Mouse (Mus musculus) kidney, postnatal 36 days (tissue): ENCODE measurements around the gene Fxyd1.
A peak's percentile ranks its signal among the peaks of the same experiment; 100 is the strongest.

Experiments
- DNase-seq, 2 experiments: peaks; one replicate each; pipeline ENCODE4 v3.0.0; 2021 to 2022; ENCODE audit warnings: mixed read lengths in 2 of 2

Fxyd1 gene

GRCm38 (mm10) chr7:31051321-31052021, 5.5 kb downstream of the Fxyd1 start, which contains the start of gene Fxyd7:
Fxyd7 (minus strand) TSS chr7:31051467.
- no peak for DNase-seq

DNA sequence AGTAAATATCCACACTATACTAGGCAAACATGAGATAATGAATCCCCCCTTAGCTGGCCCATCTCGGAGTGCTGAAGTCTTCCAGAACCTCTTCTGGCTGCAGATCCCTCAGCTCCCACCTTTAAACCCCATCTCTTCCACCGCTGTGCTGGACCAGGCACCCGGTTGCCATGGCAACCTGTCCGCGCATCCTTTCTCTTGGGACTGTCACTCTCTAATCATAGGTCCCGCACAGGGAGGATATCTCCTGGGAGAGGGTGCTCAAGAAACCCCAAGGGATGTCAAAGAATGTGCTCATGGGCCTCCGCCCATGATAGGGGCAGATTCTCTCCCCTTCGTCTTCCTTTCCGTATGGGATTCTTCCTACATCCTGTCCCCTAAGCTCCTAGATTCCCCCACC, 6.1 kb downstream of the Fxyd1 start:
- no peak for DNase-seq

GRCm38 (mm10) chr7:31050487-31050886, 6.5 kb downstream of the Fxyd1 start:
- no peak for DNase-seq

DNA sequence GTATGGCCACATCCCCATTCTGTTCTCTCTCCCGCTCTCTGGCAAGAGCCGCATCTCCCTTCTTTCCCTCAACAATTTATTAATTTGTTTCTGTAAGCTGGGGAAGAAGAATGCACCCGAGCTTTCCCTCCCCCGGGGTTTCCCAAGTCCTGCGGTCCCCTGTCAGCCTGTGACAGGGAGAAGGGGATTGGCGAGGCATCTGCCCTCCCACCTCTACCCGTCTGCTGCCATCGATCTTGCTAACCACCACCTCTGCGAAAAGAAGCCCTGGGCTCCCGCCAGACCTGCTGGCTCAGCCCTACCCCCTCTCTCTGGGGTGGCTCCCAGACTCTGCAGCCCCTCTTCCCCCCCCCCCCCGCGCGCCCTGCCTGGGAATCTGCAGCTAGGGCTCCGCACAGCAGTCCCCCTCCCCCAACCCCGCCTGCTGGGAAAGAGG, 7.1 kb downstream of the Fxyd1 start:
- DNase-seq, result no peak

DNA sequence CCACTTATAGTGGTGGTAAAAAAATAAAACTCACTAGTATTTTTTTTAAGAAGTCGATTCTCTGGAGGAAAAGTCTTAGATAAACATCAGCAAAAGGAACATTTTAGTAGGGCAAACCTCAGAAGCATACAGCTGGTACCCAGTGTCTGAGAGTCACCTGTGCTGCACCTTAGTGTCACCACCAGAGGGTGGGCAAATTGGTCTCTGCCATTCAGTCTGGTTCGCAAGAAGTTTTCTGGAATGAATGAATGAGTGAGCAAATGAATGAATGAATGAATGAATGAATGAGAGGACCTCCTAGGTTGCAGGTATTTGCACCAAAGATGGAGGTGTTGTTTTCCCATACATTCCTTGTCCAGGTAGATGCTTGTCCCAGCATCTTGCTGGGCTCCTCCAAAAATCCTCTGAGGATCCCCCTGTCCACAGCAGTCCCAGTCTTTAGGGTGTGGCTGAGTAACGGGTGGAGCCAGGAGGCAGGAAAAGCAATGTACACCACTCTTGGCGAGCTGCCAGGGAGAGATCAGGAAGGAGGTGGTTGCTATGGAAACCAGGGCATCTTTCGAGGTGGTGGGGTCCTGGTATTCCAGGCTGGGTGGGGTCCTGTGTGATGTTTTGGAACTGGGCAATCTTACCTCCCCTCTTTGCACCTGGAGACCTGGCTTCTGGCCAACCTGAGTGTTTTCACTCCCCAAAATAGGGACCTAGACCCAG, 7.7 kb downstream of the Fxyd1 start:
- DNase-seq, result peak in 1 of 2 experiments; percentile 19

DNA sequence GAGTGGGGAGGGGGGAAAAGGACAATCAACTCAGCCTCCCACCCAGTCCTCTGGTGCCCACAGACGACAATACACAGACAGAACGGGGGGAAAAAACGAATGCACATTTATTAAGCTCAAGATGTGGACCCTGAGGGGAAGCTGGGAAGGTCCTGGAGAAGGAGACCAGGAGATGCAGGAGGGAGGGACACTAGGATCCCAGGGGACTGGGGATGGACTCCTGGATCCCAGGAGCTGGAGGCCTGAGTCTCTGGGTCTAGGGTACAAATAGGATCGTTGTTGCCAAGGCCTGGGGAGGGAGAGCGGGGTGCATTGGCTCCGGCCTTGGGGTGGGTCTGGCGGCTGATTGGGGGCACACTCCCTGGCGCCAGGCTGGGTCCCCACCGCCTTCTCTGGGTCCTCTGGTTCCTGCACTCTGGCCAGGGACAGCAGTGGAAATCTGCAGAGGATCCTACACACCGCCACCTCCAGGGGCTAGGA, 14.5 kb downstream of the Fxyd1 start, which contains the start of gene Fxyd5:
Gene Fxyd5 (minus strand): TSS at position 51 of the 480 bp plus-strand sequence.
- DNase-seq, result no peak

GRCm38 (mm10) chr7:31041662-31042315, 15.2 kb downstream of the Fxyd1 start:
- peak; percentile 60 to 70 for DNase-seq

- DNase-seq, result no peak
Measured at GRCm38 (mm10) chr7:31041023-31041407, 16.0 kb downstream of the Fxyd1 start.

GRCm38 (mm10) chr7:31040281-31041022, 16.5 kb downstream of the Fxyd1 start:
- no peak for DNase-seq

DNA sequence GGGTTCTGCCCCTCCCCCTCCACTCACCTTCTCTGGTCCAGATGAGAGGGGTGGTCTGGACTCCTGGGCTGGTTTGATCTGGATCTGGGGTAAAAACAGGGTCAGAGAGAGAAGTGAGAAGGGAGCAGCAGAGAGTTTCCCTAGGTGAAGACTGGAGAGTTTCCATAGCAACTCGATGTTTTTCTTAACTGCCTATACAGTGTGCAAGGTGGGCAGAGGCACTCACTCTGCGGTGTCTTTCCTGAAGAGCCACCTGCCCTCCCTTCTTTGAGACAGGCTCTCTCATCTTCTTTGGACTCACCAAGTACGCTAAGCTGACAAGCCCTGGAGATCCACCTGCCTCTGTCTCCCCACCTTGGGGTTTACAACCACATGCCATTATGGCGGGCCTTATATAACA, 18.0 kb downstream of the Fxyd1 start:
- no peak for DNase-seq

- no peak for DNase-seq
Measured at GRCm38 (mm10) chr7:31037675-31038074, 19.3 kb downstream of the Fxyd1 start.

DNA sequence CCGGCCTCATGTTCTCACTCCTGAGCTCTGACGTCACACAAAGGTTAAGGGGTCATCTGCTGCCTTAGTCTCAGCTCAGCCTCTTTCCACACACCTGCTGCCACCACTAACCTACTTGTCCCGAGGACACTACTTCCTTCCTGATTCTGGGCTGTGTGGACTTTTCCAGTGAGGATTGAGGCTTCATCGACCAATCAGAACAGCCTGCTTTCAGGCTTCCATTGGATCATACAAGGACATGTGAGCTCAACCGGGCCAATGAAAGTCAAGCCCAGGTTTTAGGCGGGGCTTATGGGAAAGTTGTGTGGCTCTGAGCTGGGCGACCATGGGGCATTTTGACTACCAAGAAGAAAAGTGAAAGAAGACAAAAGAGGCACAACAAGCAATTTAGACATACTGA, 20.1 kb downstream of the Fxyd1 start:
- DNase-seq, result no peak

GRCm38 (mm10) chr7:31035291-31035690, 21.7 kb downstream of the Fxyd1 start:
- no peak for DNase-seq

GRCm38 (mm10) chr7:31034789-31035188, 22.2 kb downstream of the Fxyd1 start:
- peak in 1 of 2 experiments; percentile 34 for DNase-seq

DNA sequence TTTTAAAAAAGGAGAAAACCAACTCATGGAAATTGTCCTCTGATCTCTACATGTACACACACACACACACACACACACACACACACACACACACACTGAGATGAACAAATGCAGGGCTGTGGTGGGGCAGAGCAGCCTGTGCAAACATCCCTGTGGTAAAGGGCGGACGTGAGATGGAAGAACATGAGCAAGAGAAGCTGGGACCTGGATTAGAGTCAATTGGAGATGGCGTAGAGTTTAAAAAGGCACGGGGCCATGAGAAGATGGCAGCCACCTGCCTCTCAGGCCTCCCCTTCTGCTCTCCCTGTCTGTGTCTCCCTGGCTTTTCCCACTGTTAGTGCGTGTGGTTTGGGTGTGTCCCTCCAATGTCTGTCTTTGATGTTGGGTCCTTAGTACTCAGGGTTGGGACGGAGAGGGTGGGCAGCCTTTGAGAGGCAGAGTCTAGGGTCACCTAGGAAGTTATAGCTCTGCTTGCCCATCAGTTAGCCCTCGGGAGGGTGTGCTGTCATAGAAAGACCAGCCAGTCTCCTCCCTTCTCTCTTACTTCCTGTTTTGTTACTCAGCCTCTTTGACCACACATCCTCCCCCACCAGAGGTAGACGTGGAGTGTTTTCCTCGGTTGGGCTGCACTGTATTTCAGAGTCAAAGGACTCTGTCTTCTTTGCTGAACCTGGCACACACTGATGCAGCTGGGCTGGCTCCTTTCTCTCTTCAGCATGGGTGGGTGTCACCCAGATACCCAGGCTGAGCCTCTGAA, 23.4 kb downstream of the Fxyd1 start:
- DNase-seq, result no peak

DNA sequence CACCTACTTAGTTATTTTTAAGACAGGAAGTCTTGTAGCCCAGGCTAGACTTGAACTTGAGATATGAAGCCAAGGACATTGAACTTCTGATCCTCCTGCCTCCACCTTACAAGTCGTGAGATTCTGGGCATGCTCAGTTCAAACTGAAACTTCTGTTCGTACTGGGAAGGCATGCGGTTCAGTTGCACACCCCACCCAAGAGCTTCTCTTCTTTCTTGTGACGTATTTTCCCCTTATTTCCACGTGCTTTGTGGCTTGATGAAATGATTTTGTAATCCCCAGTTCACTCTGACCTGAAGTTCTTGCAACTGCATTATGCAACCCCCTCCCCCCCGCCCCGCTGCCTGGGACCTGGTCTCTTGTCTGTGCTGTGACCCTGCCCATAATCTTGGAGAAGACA, 25.3 kb downstream of the Fxyd1 start:
- no peak for DNase-seq

- DNase-seq, result peak in 1 of 2 experiments; percentile 25
Measured at GRCm38 (mm10) chr7:31030717-31031116, 26.3 kb downstream of the Fxyd1 start.

DNA sequence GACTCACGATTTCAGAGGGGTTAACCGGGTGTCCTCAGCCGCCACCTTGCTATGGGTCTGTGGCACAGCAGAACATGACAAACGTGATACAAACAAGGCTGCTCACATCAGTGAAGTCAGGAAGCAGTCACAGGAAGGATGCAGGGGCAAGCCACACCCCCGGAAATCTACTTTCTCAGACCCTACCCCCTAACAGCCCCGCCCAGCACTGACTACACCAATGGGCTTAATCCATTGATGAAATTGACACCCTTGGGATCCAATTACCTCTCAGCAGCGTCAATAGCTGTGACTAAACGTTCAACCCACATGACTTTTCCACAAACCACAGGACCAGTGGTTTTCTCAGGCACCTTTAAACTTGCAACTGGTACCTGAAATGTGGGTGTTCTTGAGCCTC, 28.4 kb downstream of the Fxyd1 start:
- DNase-seq, result no peak

GRCm38 (mm10) chr7:31017104-31017901, 39.7 kb downstream of the Fxyd1 start:
- peak; percentile 35 to 51 for DNase-seq

DNA sequence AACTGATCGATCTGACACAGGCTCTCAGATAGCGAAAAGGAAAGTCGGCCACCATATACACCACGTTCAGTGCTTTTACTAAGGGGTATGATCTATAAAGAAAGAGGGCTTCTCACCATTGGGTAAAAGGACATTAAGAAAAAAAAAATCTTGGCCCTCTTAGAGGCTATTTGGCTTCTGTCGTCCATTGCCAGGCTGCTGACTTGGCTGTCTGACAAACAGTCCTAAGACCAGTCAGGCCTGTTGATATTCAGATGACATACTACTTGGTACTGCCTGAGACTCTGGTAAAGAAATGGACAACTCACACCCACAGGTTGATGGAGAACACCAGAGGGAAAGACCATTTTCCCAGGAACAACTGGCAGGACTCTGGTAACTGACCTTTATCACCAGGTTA, 44.0 kb downstream of the Fxyd1 start:
- no peak for DNase-seq

DNA sequence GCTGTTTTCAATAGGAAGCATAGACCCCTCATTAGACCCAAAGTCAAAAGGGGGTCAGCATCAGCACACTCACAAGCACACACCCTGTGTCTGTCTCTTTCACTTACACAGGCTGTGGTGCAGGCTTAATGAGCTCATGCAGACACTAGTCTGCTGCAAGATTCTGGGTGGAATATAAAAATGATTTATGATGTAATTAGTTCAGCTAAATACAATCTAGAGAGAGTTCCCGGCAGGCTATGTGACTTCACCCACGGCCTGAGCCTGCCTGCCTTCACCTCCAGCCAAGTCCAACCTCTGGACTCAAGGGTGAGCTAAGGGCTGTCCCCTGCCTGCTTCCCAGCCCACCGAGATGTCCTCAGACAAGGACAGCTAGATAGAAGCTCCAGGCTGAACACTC, 48.1 kb downstream of the Fxyd1 start:
- DNase-seq, result peak in 1 of 2 experiments; percentile 13
